Mouse (Mus musculus): ENCODE results near the gene D430041D05Rik.

Gene D430041D05Rik

GRCm38 (mm10) chr2:104145983-104146382 is 264.8 kb downstream of the D430041D05Rik start:
- peaks cover 4% of the 10 kb centered on the region for H3K27me3 ChIP-seq (ENCODE audit: insufficient read depth, low read length)
- TF ChIP-seq CTCF (conservative IDR thresholded peaks at IDR 0.05; ENCODE audit: low read length) (peak; percentile 17; the same call in 1 of the 2 replicates), POU5F1 (IDR thresholded peaks at IDR 0.05; ENCODE audit: borderline replicate concordance, low read length) (no peak)
- H3K4me3 ChIP-seq (replicated peaks; ENCODE audit: low read length) = no peak overlapping the region
- peaks cover 3% of the 10 kb centered on the region; the same call in 1 of the 2 replicates for H3K9me3 ChIP-seq (ENCODE audit: low read length)
- H3K4me1 ChIP-seq (replicated peaks; ENCODE audit: low read depth, low read length) = peaks cover 6% of the 10 kb centered on the region
- no peaks in the 10 kb centered on the region for H3K36me3 ChIP-seq (ENCODE audit: insufficient read depth, low read length)

- Histone ChIP-seq H3K27me3 (ENCODE audit: insufficient read depth, low read length) (no peaks in the 10 kb centered on the region), H3K36me3 (ENCODE audit: insufficient read depth, low read length) (no peaks in the 10 kb centered on the region), H3K9me3 (ENCODE audit: low read length) (peaks cover 4% of the 10 kb centered on the region; the same call in 1 of the 2 replicates), H3K4me3 (replicated peaks; ENCODE audit: low read length) (no peak overlapping the region), H3K4me1 (replicated peaks; ENCODE audit: low read depth, low read length) (peaks cover 6% of the 10 kb centered on the region)
- no peak for TF ChIP-seq CTCF (conservative IDR thresholded peaks at IDR 0.05; ENCODE audit: low read length)
- no peak for TF ChIP-seq NANOG (IDR thresholded peaks at IDR 0.05; ENCODE audit: borderline replicate concordance, low read length)
- TF ChIP-seq POU5F1 (IDR thresholded peaks at IDR 0.05; ENCODE audit: borderline replicate concordance, low read length) = no peak
Measured at GRCm38 (mm10) chr2:104144004-104144403, 266.8 kb downstream of the D430041D05Rik start.

GRCm38 (mm10) chr2:104142140-104142539 is 268.7 kb downstream of the D430041D05Rik start:
- H3K4me3 ChIP-seq (replicated peaks; ENCODE audit: low read length) = no peak overlapping the region
- no peak for TF ChIP-seq NANOG (IDR thresholded peaks at IDR 0.05; ENCODE audit: borderline replicate concordance, low read length)
- no peak for TF ChIP-seq CTCF (conservative IDR thresholded peaks at IDR 0.05; ENCODE audit: low read length)
- TF ChIP-seq POU5F1 (IDR thresholded peaks at IDR 0.05; ENCODE audit: borderline replicate concordance, low read length) = no peak
- H3K4me1 ChIP-seq (replicated peaks; ENCODE audit: low read depth, low read length) = peaks cover 6% of the 10 kb centered on the region
- H3K27me3 ChIP-seq (ENCODE audit: insufficient read depth, low read length) = no peaks in the 10 kb centered on the region
- H3K36me3 ChIP-seq (ENCODE audit: insufficient read depth, low read length) = no peaks in the 10 kb centered on the region
- H3K9me3 ChIP-seq (ENCODE audit: low read length) = peaks cover 8% of the 10 kb centered on the region; the same call in 1 of the 2 replicates

GRCm38 (mm10) chr2:104135920-104136319 is 274.9 kb downstream of the D430041D05Rik start:
- Histone ChIP-seq H3K4me3 (replicated peaks; ENCODE audit: low read length) (no peak overlapping the region), H3K9me3 (ENCODE audit: low read length) (peaks cover 5% of the 10 kb centered on the region; the same call in 1 of the 2 replicates), H3K4me1 (replicated peaks; ENCODE audit: low read depth, low read length) (peaks cover 19% of the 10 kb centered on the region), H3K36me3 (ENCODE audit: insufficient read depth, low read length) (no peaks in the 10 kb centered on the region), H3K27me3 (ENCODE audit: insufficient read depth, low read length) (0 out of 2 replicates have a peak, but pooled peaks cover 4% of the 10 kb centered on the region)
- no peak for TF ChIP-seq CTCF (conservative IDR thresholded peaks at IDR 0.05; ENCODE audit: low read length)
- no peak for TF ChIP-seq POU5F1 (IDR thresholded peaks at IDR 0.05; ENCODE audit: borderline replicate concordance, low read length)
- TF ChIP-seq NANOG (IDR thresholded peaks at IDR 0.05; ENCODE audit: borderline replicate concordance, low read length) = no peak

- Histone ChIP-seq H3K27me3 (ENCODE audit: insufficient read depth, low read length) (0 out of 2 replicates have a peak, but pooled peaks cover 7% of the 10 kb centered on the region), H3K4me3 (replicated peaks; ENCODE audit: low read length) (no peak overlapping the region), H3K9me3 (ENCODE audit: low read length) (peaks cover 5% of the 10 kb centered on the region; the same call in 1 of the 2 replicates), H3K4me1 (replicated peaks; ENCODE audit: low read depth, low read length) (peaks cover 19% of the 10 kb centered on the region), H3K36me3 (ENCODE audit: insufficient read depth, low read length) (no peaks in the 10 kb centered on the region)
- TF ChIP-seq NANOG (IDR thresholded peaks at IDR 0.05; ENCODE audit: borderline replicate concordance, low read length) = no peak
- TF ChIP-seq POU5F1 (IDR thresholded peaks at IDR 0.05; ENCODE audit: borderline replicate concordance, low read length) = no peak
- peak; percentile 66 for TF ChIP-seq CTCF (conservative IDR thresholded peaks at IDR 0.05; ENCODE audit: low read length)
Measured at GRCm38 (mm10) chr2:104134150-104135056, 276.4 kb downstream of the D430041D05Rik start.

- Histone ChIP-seq H3K4me3 (replicated peaks; ENCODE audit: low read length) (no peak overlapping the region), H3K27me3 (ENCODE audit: insufficient read depth, low read length) (peaks cover 18% of the 10 kb centered on the region), H3K9me3 (ENCODE audit: low read length) (no peaks in the 10 kb centered on the region), H3K36me3 (ENCODE audit: insufficient read depth, low read length) (no peaks in the 10 kb centered on the region), H3K4me1 (replicated peaks; ENCODE audit: low read depth, low read length) (peaks cover 19% of the 10 kb centered on the region)
- no peak for TF ChIP-seq POU5F1 (IDR thresholded peaks at IDR 0.05; ENCODE audit: borderline replicate concordance, low read length)
- no peak for TF ChIP-seq CTCF (conservative IDR thresholded peaks at IDR 0.05; ENCODE audit: low read length)
- no peak for TF ChIP-seq NANOG (IDR thresholded peaks at IDR 0.05; ENCODE audit: borderline replicate concordance, low read length)
Measured at GRCm38 (mm10) chr2:104133042-104133810, 277.6 kb downstream of the D430041D05Rik start.

GRCm38 (mm10) chr2:104132266-104132859 is 278.4 kb downstream of the D430041D05Rik start:
- no peaks in the 10 kb centered on the region for H3K9me3 ChIP-seq (ENCODE audit: low read length)
- H3K27me3 ChIP-seq (ENCODE audit: insufficient read depth, low read length) = peaks cover 24% of the 10 kb centered on the region
- no peaks in the 10 kb centered on the region for H3K36me3 ChIP-seq (ENCODE audit: insufficient read depth, low read length)

GRCm38 (mm10) chr2:104130969-104131368 is 279.8 kb downstream of the D430041D05Rik start:
- H3K4me1 ChIP-seq (replicated peaks; ENCODE audit: low read depth, low read length) = peaks cover 19% of the 10 kb centered on the region
- TF ChIP-seq POU5F1 (IDR thresholded peaks at IDR 0.05; ENCODE audit: borderline replicate concordance, low read length) (no peak), CTCF (conservative IDR thresholded peaks at IDR 0.05; ENCODE audit: low read length) (no peak), NANOG (IDR thresholded peaks at IDR 0.05; ENCODE audit: borderline replicate concordance, low read length) (no peak)
- H3K27me3 ChIP-seq (ENCODE audit: insufficient read depth, low read length) = peaks cover 31% of the 10 kb centered on the region
- H3K9me3 ChIP-seq (ENCODE audit: low read length) = no peaks in the 10 kb centered on the region
- H3K4me3 ChIP-seq (replicated peaks; ENCODE audit: low read length) = no peak overlapping the region
- H3K36me3 ChIP-seq (ENCODE audit: insufficient read depth, low read length) = no peaks in the 10 kb centered on the region

More at GRCm38 (mm10) chr2:104132266-104132859, 278.4 kb downstream of the D430041D05Rik start:
- no peak overlapping the region for H3K4me3 ChIP-seq (replicated peaks; ENCODE audit: low read length)
- H3K4me1 ChIP-seq (replicated peaks; ENCODE audit: low read depth, low read length) = peaks cover 19% of the 10 kb centered on the region
- TF ChIP-seq CTCF (conservative IDR thresholded peaks at IDR 0.05; ENCODE audit: low read length) (no peak), POU5F1 (IDR thresholded peaks at IDR 0.05; ENCODE audit: borderline replicate concordance, low read length) (no peak), NANOG (IDR thresholded peaks at IDR 0.05; ENCODE audit: borderline replicate concordance, low read length) (no peak)
